Mouse (Mus musculus): Measurements from ENCODE around the gene Ptprm. TPM values are rescaled to one million over a fixed set of nuclear protein-coding genes. Genes with fewer than 3 reads are reported as not detected.

Ptprm gene
- polyA plus RNA-seq, 1 experiment from 2014 or later = 10.3 TPM

- H3K4me3 ChIP-seq (ENCODE audit: low read depth, low read length) = no peak overlapping the region
- 90% methylated on average over 6 of the region's 6 CpGs for WGBS
- DNase-seq (ENCODE audit: low spot score) = no peak
- no peaks in the 10 kb centered on the region for H3K9me3 ChIP-seq (replicated peaks; ENCODE audit: control insufficient read depth, low read length)
- H3K27me3 ChIP-seq (ENCODE audit: control insufficient read depth, insufficient read depth, low read length) = no peaks in the 10 kb centered on the region
- H3K36me3 ChIP-seq (replicated peaks; ENCODE audit: control insufficient read depth, insufficient read depth, low read depth, low read length) = no peaks in the 10 kb centered on the region
- no peak overlapping the region for H3K9ac ChIP-seq (replicated peaks; ENCODE audit: low read length)
- no peak for ATAC-seq (replicated peaks; ENCODE audit: insufficient number of reproducible peaks, low FRiP score, low TSS enrichment, low read depth)
- H3K27ac ChIP-seq (replicated peaks; ENCODE audit: low read depth, low read length) = no peak overlapping the region
- no peak overlapping the region for H3K4me2 ChIP-seq (ENCODE audit: low read depth, low read length)
- no peaks in the 10 kb centered on the region for H3K4me1 ChIP-seq (ENCODE audit: control insufficient read depth, insufficient read depth, low read length)
Measured at GRCm38 (mm10) chr17:66891916-66892315, 462.3 kb downstream of the Ptprm start.

DNA sequence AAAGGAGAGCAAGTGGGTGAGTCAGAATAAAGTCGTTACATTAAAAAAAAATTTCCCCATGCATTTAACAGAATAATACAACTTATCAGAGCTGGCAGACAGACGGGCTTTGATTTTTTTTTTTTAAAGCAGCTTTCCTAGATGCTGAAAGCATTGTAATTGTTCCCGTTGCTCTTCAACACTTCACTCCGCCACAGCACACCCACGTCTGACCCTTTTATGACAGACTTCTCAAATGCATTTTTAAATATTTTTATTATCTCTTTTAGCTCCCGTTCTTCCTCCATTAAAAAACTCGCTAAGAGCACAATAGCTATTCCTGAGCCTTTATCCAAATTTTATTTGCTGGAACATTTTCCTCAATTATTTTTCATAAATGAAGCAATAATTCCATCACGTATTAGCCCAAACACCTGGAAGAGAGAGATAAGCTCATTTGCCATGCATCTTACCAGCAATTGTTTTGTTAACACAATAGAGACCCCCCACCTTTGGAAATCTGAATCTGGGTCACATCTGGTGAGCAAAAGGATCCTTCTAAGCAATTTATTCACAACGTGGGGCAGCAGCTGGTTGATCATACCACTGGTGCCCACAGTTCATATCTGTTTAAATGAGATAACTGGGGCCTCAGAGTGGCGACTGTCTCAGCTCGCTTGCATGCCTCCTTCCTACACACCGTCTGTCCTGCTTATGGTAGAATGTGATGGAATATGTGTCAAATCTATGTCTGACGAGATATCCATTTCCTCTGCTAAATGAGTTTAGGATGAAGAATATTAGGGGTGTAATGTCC, 463.0 kb downstream of the Ptprm start:
- Histone ChIP-seq H3K4me1 (ENCODE audit: control insufficient read depth, insufficient read depth, low read length) (no peaks in the 10 kb centered on the region), H3K9ac (replicated peaks; ENCODE audit: low read length) (no peak overlapping the region), H3K4me3 (ENCODE audit: low read depth, low read length) (no peak overlapping the region), H3K36me3 (replicated peaks; ENCODE audit: control insufficient read depth, insufficient read depth, low read depth, low read length) (no peaks in the 10 kb centered on the region), H3K4me2 (ENCODE audit: low read depth, low read length) (no peak overlapping the region), H3K27ac (replicated peaks; ENCODE audit: low read depth, low read length) (no peak overlapping the region), H3K27me3 (ENCODE audit: control insufficient read depth, insufficient read depth, low read length) (no peaks in the 10 kb centered on the region), H3K9me3 (replicated peaks; ENCODE audit: control insufficient read depth, low read length) (no peaks in the 10 kb centered on the region)
- 77% methylated on average over 13 of the region's 13 CpGs for WGBS
- no peak for DNase-seq (ENCODE audit: low spot score)
- ATAC-seq (replicated peaks; ENCODE audit: insufficient number of reproducible peaks, low FRiP score, low TSS enrichment, low read depth) = no peak

DNA sequence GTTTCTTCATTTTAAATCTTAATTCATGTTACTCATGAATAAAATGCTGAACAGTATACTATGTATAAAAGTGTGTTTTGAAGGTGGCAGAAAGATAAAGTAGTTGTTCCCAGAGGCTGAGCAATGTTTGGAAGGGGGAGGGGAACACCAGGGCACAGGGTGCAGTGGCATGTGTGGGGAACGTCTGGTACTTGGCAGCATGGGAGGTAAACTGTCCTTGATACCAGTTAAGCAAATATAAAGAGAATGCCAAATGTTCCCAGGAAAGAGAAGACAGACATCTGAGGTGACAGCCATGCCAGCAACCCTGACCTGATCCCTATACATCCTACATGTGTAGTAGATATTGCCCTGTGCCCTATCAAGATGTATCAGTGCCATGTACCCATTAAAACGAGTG, 472.0 kb downstream of the Ptprm start:
- Histone ChIP-seq H3K27me3 (ENCODE audit: control insufficient read depth, insufficient read depth, low read length) (no peaks in the 10 kb centered on the region), H3K9ac (replicated peaks; ENCODE audit: low read length) (no peak overlapping the region), H3K9me3 (replicated peaks; ENCODE audit: control insufficient read depth, low read length) (no peaks in the 10 kb centered on the region), H3K4me1 (ENCODE audit: control insufficient read depth, insufficient read depth, low read length) (no peaks in the 10 kb centered on the region), H3K4me3 (ENCODE audit: low read depth, low read length) (no peak overlapping the region), H3K4me2 (ENCODE audit: low read depth, low read length) (no peak overlapping the region), H3K36me3 (replicated peaks; ENCODE audit: control insufficient read depth, insufficient read depth, low read depth, low read length) (no peaks in the 10 kb centered on the region), H3K27ac (replicated peaks; ENCODE audit: low read depth, low read length) (no peak overlapping the region)
- DNase-seq (ENCODE audit: low spot score) (no peak), ATAC-seq (replicated peaks; ENCODE audit: insufficient number of reproducible peaks, low FRiP score, low TSS enrichment, low read depth) (no peak)
- WGBS = 67% methylated on average over 2 of the region's 2 CpGs

DNA sequence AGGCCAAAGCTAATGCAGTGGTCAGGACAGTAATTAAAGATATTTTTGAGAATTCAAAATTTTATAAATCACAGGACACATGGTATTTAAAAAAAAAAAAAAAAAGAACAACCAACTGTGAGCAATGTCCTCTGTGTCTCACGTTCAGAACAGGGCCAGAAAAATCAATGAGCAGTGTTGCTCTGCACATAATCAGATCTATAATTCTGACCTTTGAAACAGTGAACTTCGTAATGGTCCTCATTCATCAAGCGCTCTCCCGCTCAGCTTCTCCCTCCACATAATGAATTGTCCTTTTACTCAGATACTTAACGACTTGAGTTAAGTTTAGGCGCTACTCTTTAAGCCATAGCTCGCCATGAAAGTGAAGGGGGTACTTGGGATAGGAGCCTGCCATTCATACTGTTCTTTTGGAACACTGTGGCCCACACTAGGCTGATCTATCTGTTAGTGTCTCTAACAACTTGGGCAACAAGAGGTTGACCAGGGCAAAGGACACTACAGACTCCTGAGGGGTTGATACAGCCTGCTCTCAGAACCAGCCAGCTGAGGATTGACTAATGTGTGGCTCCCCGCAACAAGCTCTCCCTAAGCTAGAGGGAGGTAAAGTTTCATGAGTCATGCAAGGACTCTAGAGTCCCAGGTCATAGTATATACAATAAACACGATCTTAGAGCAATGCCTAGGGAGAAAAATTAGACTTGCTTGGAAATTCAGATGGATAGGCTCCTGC, 473.1 kb downstream of the Ptprm start:
- Histone ChIP-seq H3K27ac (replicated peaks; ENCODE audit: low read depth, low read length) (no peak overlapping the region), H3K9me3 (replicated peaks; ENCODE audit: control insufficient read depth, low read length) (no peaks in the 10 kb centered on the region), H3K27me3 (ENCODE audit: control insufficient read depth, insufficient read depth, low read length) (no peaks in the 10 kb centered on the region), H3K36me3 (replicated peaks; ENCODE audit: control insufficient read depth, insufficient read depth, low read depth, low read length) (no peaks in the 10 kb centered on the region), H3K4me1 (ENCODE audit: control insufficient read depth, insufficient read depth, low read length) (no peaks in the 10 kb centered on the region), H3K9ac (replicated peaks; ENCODE audit: low read length) (no peak overlapping the region), H3K4me3 (ENCODE audit: low read depth, low read length) (no peak overlapping the region), H3K4me2 (ENCODE audit: low read depth, low read length) (no peak overlapping the region)
- WGBS = 87% methylated on average over 9 of the region's 9 CpGs
- DNase-seq (ENCODE audit: low spot score) = no peak
- no peak for ATAC-seq (replicated peaks; ENCODE audit: insufficient number of reproducible peaks, low FRiP score, low TSS enrichment, low read depth)

GRCm38 (mm10) chr17:66879151-66879550, 475.1 kb downstream of the Ptprm start:
- Histone ChIP-seq H3K9ac (replicated peaks; ENCODE audit: low read length) (no peak overlapping the region), H3K9me3 (replicated peaks; ENCODE audit: control insufficient read depth, low read length) (no peaks in the 10 kb centered on the region), H3K27ac (replicated peaks; ENCODE audit: low read depth, low read length) (no peak overlapping the region), H3K4me2 (ENCODE audit: low read depth, low read length) (no peak overlapping the region), H3K4me1 (ENCODE audit: control insufficient read depth, insufficient read depth, low read length) (no peaks in the 10 kb centered on the region), H3K4me3 (ENCODE audit: low read depth, low read length) (no peak overlapping the region), H3K27me3 (ENCODE audit: control insufficient read depth, insufficient read depth, low read length) (no peaks in the 10 kb centered on the region), H3K36me3 (replicated peaks; ENCODE audit: control insufficient read depth, insufficient read depth, low read depth, low read length) (no peaks in the 10 kb centered on the region)
- no peak for DNase-seq (ENCODE audit: low spot score)
- ATAC-seq (replicated peaks; ENCODE audit: insufficient number of reproducible peaks, low FRiP score, low TSS enrichment, low read depth) = no peak
- WGBS = 87% methylated on average over 2 of the region's 2 CpGs

DNA sequence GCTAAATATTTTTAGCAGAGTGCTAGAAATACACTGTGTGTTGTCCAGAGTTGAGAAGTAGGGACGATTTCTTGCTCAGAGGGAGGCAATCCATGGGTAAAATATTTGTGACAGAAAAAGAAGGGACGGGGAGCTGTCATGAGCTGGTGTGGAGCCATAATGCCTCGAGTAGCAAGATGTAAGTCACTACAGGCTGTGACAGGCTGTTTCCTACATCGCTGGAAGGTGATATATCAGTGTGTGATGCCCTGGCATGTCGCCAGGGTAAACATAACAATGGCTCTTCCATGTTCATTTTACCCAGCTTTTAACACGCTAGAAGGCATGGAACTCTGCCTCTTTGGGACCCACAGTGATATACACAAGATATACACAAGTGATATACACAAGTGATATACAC, 476.7 kb downstream of the Ptprm start:
- no peaks in the 10 kb centered on the region for H3K9me3 ChIP-seq (replicated peaks; ENCODE audit: control insufficient read depth, low read length)
- WGBS = 77% methylated on average over 6 of the region's 6 CpGs
- ATAC-seq (replicated peaks; ENCODE audit: insufficient number of reproducible peaks, low FRiP score, low TSS enrichment, low read depth) (no peak), DNase-seq (ENCODE audit: low spot score) (no peak)
- H3K4me2 ChIP-seq (ENCODE audit: low read depth, low read length) = no peak overlapping the region
- no peaks in the 10 kb centered on the region for H3K27me3 ChIP-seq (ENCODE audit: control insufficient read depth, insufficient read depth, low read length)
- no peak overlapping the region for H3K9ac ChIP-seq (replicated peaks; ENCODE audit: low read length)
- H3K36me3 ChIP-seq (replicated peaks; ENCODE audit: control insufficient read depth, insufficient read depth, low read depth, low read length) = no peaks in the 10 kb centered on the region
- H3K27ac ChIP-seq (replicated peaks; ENCODE audit: low read depth, low read length) = no peak overlapping the region
- H3K4me1 ChIP-seq (ENCODE audit: control insufficient read depth, insufficient read depth, low read length) = no peaks in the 10 kb centered on the region
- H3K4me3 ChIP-seq (ENCODE audit: low read depth, low read length) = no peak overlapping the region

- Histone ChIP-seq H3K4me3 (ENCODE audit: low read depth, low read length) (no peak overlapping the region), H3K9ac (replicated peaks; ENCODE audit: low read length) (no peak overlapping the region), H3K36me3 (replicated peaks; ENCODE audit: control insufficient read depth, insufficient read depth, low read depth, low read length) (no peaks in the 10 kb centered on the region), H3K9me3 (replicated peaks; ENCODE audit: control insufficient read depth, low read length) (no peaks in the 10 kb centered on the region), H3K4me1 (ENCODE audit: control insufficient read depth, insufficient read depth, low read length) (no peaks in the 10 kb centered on the region), H3K4me2 (ENCODE audit: low read depth, low read length) (no peak overlapping the region), H3K27ac (replicated peaks; ENCODE audit: low read depth, low read length) (no peak overlapping the region), H3K27me3 (ENCODE audit: control insufficient read depth, insufficient read depth, low read length) (no peaks in the 10 kb centered on the region)
- DNase-seq (ENCODE audit: low spot score) (no peak), ATAC-seq (replicated peaks; ENCODE audit: insufficient number of reproducible peaks, low FRiP score, low TSS enrichment, low read depth) (no peak)
- 87% methylated on average over 11 of the region's 11 CpGs for WGBS
Measured at GRCm38 (mm10) chr17:66874810-66875209, 479.4 kb downstream of the Ptprm start.

- H3K9ac ChIP-seq (replicated peaks; ENCODE audit: low read length) = no peak overlapping the region
- no peak overlapping the region for H3K27ac ChIP-seq (replicated peaks; ENCODE audit: low read depth, low read length)
- ATAC-seq (replicated peaks; ENCODE audit: insufficient number of reproducible peaks, low FRiP score, low TSS enrichment, low read depth) = no peak
- no peak for DNase-seq (ENCODE audit: low spot score)
- WGBS = 86% methylated on average over 4 of the region's 4 CpGs
- H3K4me2 ChIP-seq (ENCODE audit: low read depth, low read length) = no peak overlapping the region
- H3K9me3 ChIP-seq (replicated peaks; ENCODE audit: control insufficient read depth, low read length) = no peaks in the 10 kb centered on the region
- H3K36me3 ChIP-seq (replicated peaks; ENCODE audit: control insufficient read depth, insufficient read depth, low read depth, low read length) = no peaks in the 10 kb centered on the region
- H3K4me1 ChIP-seq (ENCODE audit: control insufficient read depth, insufficient read depth, low read length) = no peaks in the 10 kb centered on the region
- no peaks in the 10 kb centered on the region for H3K27me3 ChIP-seq (ENCODE audit: control insufficient read depth, insufficient read depth, low read length)
- no peak overlapping the region for H3K4me3 ChIP-seq (ENCODE audit: low read depth, low read length)
Measured at GRCm38 (mm10) chr17:66871396-66871795, 482.9 kb downstream of the Ptprm start.
